Mouse (Mus musculus) cortical plate, adult 2 months (tissue): ENCODE results near the gene Nudt3.

Experiments used
- CTCF ChIP-seq: fragments of 200-500 bp; IDR thresholded peaks from 2 replicates; pipeline ENCODE4 v1.5.1; 2011; ENCODE audit warnings: mild to moderate bottlenecking, control low read depth, low read length; ENCODE audit not compliant: insufficient read depth; ENCODE audit errors: extremely low read depth
- POLR2A ChIP-seq: fragments of 200-500 bp; IDR thresholded peaks from 2 replicates; pipeline ENCODE4 v1.6.1; 2011; ENCODE audit warnings: mild to moderate bottlenecking, low read length, control low read depth; ENCODE audit not compliant: insufficient read depth; ENCODE audit errors: extremely low read depth

GRCm38 (mm10) chr17:27552215-27553201, 70.8 kb downstream of the Nudt3 start:
- TF ChIP-seq POLR2A (no peak), CTCF (no peak)
